Mouse (Mus musculus) frontal cortex, postnatal 14 days (tissue): ENCODE measurements at regions not wholly inside any gene's neighbourhood (a gene's known extent, or its start where the extent isn't known, plus 50 kb on each side); places are given as distances from the start of the nearest gene placed in this dataset.

Experiments used
- DNase-seq, 2 experiments: peaks; one replicate each; pipeline ENCODE4 v3.0.0; 2022; ENCODE audit warnings: low spot score in 2 of 2

DNA sequence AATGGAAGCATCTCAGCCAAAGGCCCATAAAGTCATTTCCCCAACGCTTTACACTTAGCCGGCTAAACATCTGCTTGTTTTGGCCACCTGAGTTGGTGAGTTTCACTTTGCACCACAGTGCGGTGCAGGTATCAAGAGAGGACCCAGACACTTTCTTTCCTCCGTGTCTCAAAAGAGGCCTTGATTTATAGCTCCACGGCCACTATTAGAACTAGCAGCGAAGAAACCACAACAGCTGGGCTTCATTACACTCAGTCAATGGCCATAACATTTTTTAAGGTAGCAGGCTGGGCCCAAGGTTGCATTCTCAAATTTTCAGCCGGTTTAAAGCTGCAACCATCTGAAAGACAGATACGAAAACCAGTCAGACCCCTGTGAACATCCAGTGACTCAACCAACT, 103.4 kb downstream of the Mreg start:
- no peak for DNase-seq

- DNase-seq, result no peak
Measured at GRCm38 (mm10) chr1:72107125-72107524, 105.0 kb downstream of the Mreg start.

GRCm38 (mm10) chr1:72106655-72107054, 105.5 kb downstream of the Mreg start:
- no peak for DNase-seq

DNA sequence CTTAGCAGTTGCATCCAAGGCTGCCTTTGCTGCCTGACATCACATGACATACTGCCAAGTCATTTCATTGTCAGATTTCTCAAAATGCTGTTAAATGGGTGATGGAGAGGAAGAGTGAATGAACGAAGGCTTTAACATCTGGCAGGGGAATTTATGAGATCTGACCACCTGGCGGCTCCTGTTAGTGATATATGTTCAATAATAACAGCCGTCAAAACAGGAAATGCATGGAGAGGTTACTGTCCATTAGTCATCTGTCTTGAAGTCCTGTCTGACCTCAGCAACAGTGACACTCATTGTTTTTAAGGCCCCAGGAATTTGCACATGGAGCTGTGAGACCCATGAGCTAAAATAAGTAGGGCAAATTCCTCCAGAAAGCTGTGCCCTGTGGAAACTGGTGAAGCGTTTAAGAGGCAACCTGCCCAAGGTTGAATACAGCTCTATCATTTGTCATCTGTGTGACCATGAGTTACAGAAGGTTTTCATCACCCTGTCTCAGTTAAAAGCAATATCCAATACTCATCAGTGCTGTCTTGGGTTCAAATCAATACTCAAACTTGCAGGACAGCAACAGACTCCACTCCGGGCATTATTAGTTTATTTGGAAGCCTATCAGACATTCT, 106.6 kb downstream of the Mreg start:
- no peak for DNase-seq

DNA sequence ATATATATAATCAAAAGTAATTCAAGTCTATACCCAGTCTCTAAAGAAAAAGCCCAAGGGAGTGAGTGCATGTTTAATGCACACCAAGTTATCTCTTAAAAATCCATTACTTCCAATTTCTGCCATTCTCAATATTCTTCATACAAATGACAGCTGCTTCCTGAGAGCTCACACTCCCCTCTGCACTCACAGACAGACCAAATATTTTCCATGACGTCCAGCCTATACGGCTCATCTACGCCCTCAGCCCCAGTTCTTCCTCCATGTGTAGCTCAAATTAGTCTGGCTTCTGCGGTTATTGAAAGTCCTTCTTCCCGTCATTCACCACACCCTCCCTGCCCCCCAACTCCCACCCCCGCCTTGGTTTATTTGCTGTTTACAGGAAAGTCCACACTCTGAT, 108.1 kb downstream of the Mreg start:
- no peak for DNase-seq

GRCm38 (mm10) chr1:72103387-72103786, 108.7 kb downstream of the Mreg start:
- DNase-seq, result no peak

- DNase-seq, result no peak
Measured at GRCm38 (mm10) chr1:72099447-72099846, 112.7 kb downstream of the Mreg start.

- no peak for DNase-seq
Measured at GRCm38 (mm10) chr1:72091344-72091743, 120.8 kb downstream of the Mreg start.

- DNase-seq, result no peak
Measured at GRCm38 (mm10) chr1:72085661-72086060, 126.4 kb downstream of the Mreg start.

DNA sequence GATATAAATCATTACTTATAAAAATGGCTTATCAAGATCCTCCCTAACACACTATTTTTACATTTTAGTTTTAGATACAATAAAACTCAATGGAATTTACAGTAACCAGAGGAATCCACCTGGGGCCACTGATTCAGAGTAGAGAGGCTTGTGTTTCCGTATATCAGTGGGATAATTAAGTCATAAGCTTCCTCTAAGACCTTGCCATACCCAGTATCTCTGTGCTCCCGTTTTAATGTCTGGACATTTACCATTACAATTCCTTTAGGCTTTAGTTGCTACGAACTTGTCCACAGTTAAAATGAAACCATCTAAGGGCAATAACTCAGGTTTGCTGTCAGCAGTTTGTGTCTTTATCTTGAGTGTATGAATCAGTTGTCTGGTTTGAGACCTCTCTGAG, 127.9 kb downstream of the Mreg start:
- DNase-seq, result no peak

GRCm38 (mm10) chr1:72082366-72082765, 129.7 kb downstream of the Mreg start:
- no peak for DNase-seq

DNA sequence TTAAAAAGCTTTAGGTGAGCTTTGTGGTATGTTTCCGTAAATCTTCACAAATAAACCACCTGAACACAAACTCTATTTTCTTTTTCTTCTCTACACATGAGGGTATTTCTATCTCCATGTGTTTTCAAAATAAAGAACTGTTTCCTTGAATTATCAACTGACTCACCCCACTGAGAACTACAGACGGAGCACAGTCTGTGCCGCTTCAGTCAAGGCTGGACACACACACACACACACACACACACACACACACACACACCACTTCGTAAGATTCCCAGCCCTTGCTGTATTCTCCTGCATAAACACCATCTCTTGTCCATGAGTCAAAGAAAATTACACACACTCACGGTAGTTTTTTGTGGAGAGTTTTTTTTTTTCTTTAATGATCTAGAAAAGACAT, 130.3 kb downstream of the Mreg start:
- DNase-seq, result no peak

DNA sequence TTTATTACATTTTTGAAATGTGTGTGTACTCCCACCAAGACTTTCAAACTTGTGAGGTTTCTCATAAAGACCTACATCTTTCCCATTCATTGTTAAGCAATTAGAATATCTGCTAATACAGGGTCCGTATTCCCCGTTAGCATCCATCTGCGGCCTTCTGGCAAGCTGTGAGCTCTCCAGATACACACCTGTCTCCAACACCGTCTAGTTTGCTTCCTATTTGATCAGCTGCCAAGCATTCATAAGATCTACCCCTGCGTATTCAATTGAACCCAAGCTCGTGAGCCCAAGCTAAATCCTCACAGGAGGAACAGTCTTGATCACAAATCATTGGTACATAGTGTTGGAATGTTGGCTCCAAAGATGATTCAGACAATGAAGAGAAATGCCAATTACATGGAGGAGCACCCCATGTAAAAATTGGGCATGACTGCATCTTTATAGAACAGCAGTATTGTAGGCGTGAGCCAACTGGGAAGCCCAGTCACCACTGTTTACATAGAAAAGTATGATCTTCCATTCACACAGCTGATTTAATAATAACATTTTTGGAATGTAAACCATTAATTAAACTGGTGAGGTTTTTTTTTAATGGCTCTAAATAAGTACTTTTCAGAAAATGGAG, 133.1 kb downstream of the Mreg start:
- no peak for DNase-seq

DNA sequence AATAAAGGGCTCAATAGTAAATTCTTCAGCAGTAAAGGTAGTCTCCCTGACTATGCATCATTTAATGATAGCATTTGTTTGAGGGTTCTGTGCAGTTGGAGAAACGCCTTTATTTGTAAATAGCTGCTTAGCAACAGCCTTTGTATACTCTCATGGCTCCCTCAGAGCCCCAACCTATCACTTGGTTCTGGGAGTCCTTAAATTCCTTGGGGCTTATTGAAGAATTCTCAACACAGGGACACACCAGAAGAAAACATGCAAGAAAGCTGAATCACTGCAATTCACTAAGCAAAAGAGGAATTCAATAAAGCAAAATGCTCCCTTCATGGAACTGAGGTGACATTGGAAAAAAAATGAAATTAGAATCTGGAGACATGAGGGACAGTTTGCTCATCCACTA, 135.8 kb downstream of the Mreg start:
- DNase-seq, result no peak

DNA sequence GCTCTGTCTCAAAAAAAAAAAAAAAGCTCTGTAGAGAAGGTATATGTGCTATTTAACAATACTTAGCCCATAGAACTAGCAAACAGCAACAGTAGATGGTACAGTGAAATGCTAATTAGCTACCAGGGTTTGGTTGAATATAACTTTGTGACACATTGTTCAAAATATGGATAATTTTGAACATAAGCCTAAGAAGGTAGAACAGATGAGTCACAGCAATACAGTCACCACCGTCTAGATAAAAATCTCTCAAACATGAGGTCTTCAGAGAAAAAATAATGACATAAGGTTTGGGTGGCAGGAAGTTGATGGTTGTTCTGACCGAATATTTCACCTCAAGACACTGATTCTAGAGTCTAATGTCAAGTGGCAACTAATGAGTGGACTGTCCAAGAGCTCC, 136.6 kb downstream of the Mreg start:
- DNase-seq, result no peak

DNA sequence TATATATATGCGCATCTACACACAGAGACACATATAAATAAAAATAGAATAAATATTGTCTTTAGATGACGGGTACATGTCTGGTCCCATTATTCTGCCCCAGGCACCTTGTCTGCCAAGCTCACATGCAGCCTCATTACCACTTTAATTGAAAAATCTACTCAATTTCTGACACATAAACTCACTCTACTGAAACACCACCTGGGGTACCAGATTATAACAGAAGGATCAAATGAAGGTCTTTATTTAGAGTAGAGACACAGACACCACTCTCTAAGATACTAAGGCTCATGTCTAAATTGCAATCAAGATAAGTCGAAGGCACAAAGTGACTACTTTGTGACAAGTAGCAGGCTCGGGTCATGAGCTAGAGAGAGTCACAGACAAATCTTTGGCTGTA, 138.9 kb downstream of the Mreg start:
- DNase-seq, result no peak

DNA sequence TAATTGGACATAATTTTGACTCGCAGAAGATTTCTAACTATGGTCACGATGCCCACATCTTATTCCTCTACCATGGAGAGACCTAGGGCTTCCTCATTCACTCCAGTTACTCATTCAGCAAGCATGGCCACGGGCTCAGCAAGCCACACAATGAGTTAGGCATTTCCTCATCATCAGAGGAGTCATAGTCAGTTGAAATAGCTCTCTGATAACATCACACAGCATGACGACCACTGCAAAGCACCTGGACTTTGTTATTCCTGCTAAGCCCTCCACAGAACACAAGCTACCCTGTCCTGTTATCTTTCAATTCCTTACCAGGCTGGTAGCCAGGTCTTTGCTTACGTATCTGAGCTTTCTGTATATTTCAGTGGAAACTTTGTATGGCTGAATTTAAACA, 141.6 kb downstream of the Mreg start:
- no peak for DNase-seq

DNA sequence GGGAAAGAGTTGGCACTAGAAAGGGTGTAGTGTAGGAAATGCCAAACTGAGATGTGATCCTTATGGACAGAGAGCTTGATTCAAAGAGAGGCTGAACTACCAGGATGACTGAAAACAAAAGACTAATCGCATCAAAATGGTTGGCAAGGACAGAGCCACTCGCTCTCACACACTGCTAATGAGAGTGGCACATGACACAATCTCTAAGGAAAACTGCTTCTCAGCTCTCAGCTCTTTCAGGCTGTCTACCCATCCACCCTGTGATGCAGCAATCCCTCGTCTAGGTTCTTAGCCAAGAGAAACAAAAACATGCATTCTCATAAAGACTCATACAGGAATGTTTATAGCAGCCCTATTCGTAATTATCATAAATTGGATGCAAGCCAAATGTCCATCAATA, 143.1 kb downstream of the Mreg start:
- no peak for DNase-seq

DNA sequence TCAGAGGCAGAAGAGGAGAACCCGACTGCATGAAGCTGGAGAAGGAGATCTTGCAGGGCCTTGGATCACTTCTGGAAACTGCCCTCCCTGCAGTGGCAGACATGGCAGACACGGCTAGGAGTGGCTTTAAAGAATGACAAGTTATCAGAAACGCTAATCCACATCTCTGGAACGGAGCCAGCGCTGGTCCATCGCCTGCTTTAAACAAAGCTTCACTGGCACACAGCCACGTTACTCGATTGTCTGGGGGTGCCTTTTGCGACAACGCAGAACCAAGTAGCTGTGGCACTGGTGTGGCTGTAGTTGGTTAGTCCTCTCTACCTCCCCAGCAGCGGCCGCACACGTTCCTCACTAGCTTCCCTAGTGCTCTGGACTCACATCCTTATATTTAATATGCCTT, 147.0 kb downstream of the Mreg start:
- no peak for DNase-seq

GRCm38 (mm10) chr1:72060393-72060792, 151.7 kb downstream of the Mreg start:
- DNase-seq, result no peak

DNA sequence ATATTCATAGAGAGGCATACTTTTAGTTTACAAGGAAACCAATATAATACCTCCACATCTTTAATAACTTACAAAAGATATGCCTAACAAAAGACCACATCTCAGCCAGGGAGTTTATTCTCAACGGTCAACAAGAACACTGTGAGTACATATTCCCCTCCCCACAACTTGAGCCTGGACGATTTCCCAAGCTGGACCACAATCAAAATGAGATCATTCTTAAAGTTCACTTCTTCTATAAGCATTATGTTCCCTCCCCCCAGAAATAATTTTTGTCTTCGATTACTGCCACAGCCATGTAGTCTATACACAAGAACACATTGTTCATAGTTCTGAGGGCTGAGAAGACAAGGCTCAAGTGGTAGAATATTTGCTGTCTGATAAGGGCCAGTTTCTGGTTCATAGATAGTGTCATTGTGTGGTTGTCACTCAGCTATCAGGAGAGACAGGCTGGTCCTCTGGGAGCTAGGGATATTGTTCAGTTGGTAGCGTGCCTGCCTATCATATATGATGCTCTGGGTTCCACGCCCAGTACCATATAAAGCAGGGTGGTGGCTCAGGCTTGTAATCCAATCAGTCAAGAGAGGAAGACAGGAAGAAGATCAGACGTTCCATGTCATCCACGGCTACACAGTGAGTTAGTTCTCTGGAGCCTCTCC, 153.9 kb downstream of the Mreg start:
- DNase-seq, result no peak

DNA sequence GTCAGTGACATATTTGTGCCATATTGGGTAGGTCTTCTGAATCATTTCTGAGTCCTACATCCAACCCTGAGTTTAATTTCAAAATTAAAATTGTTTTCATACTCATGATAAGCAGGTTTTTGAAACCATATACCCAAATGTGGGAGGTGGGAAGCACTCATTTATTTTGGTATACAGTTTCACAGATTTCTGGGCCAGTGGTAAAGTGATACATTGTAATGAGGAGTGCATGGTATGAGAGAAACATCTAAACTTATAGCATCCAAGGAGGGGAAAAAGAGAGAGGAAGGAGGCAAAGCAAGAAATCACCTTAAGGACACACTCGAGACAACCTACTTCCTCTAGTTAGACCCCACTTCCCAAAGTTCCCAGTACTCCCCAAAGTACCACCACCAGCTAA, 157.6 kb downstream of the Mreg start:
- DNase-seq, result no peak

DNA sequence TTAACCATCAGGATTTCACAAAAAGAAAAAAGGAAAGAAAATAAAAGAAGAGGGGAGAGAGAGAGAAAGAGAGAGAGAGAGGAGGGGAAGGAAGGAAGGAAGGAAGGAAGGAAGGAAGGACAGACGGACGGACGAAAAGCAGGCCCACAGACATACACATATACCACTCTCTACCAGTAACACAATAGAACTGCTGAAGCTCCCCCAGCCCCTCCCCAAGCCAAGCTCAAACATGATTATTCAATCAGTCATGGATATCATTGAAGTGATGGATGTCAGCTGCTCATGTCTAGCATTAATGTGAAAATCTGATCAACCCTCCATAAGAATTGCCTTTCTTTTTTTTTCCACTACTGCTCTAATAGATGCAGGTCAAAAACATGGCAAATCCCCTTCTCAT, 161.2 kb downstream of the Mreg start:
- DNase-seq, result no peak

DNA sequence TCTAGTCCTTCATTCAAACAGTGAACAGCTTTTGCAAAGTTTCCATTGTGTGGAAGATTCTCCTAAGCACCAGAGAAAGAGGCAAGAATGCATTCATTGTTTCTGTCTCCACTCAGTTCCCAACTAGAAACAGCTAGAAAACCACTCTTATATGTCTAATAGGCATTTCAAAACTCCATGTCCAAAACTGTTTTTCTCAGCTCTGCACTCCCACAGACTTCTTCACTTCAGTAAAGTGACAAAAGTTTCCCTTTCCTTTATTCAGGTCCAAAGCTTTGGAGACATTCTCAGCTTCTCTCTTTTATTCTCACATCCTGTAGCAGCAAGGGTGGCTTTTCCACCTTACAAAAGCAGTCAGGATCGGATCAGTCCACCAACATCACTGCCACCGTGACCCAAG, 166.0 kb downstream of the Mreg start:
- no peak for DNase-seq
